Mouse (Mus musculus) heart, postnatal 0 days (tissue): ENCODE measurements around the gene Smoc2.

ENCODE experiments used
- CTCF ChIP-seq: IDR thresholded peaks from 2 replicates; pipeline ENCODE4 v1.5.1; 2016; ENCODE audit warnings: antibody characterized with exemption, control low read depth, low read depth
- EP300 ChIP-seq: IDR thresholded peaks from 2 replicates; pipeline ENCODE4 v1.6.1; 2016; ENCODE audit warnings: antibody characterized with exemption, low read depth

- TF ChIP-seq CTCF = no peak
- no peak for TF ChIP-seq EP300
Observed at GRCm38 (mm10) chr17:14398650-14399424, 119.5 kb downstream of the Smoc2 start.
